Mouse (Mus musculus) left cerebral cortex, adult 18-20 months (tissue): Measurements from ENCODE around the gene Car15. TPM values are rescaled to one million over a fixed set of nuclear protein-coding genes. Genes with fewer than 3 reads are reported as not detected.
A peak's percentile ranks its signal among the peaks of the same experiment; 100 is the strongest.

Experiments
- DNase-seq, 2 experiments: peaks; one replicate each; pipeline ENCODE4 v3.0.0; 2021 to 2022; ENCODE audit warnings: low spot score in 2 of 2, mixed read lengths in 1 of 2
- total RNA-seq, 2 experiments: library from RNA; stranded (reverse); gene quantifications; 2 replicates each; pipeline ENCODE4 v1.2.3; 2021

The Car15 gene
- total RNA-seq, 2 experiments from 2014 or later: 8.9 to 9.1 TPM

DNA sequence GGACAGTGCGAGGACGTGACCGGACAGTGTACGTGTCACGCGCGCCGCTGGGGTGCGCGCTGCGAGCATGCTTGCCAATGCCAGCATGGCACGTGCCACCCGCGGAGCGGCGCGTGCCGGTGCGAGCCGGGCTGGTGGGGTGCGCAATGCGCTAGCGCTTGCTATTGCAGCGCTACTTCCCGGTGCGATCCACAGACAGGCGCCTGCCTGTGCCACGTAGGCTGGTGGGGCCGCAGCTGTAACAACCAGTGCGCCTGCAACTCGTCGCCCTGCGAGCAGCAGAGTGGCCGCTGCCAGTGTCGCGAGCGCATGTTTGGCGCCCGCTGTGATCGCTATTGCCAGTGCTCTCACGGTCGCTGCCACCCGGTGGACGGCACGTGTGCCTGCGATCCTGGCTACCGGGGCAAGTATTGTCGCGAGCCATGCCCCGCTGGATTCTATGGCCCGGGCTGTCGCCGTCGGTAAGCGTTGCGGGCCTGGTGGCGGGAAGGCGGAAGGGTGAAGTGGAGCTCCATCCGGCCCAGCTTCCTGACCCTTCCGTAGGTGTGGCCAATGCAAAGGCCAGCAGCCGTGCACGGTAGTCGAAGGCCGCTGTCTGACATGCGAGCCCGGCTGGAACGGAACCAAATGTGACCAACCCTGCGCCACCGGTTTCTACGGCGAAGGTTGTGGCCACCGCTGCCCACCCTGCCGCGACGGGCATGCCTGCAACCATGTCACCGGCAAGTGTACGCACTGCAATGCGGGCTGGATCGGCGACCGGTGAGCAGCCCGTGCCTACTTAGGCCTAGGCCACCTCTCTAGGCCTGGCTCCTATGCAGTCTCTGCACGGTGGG, 35.1 kb downstream of the Car15 start:
- peak; percentile 45 to 47 for DNase-seq

- DNase-seq: no peak
These were observed 35.7 kb downstream of the Car15 start for GRCm38 (mm10) chr16:17802456-17802838.

- no peak for DNase-seq
These were observed 36.2 kb downstream of the Car15 start for GRCm38 (mm10) chr16:17801777-17802455.

DNA sequence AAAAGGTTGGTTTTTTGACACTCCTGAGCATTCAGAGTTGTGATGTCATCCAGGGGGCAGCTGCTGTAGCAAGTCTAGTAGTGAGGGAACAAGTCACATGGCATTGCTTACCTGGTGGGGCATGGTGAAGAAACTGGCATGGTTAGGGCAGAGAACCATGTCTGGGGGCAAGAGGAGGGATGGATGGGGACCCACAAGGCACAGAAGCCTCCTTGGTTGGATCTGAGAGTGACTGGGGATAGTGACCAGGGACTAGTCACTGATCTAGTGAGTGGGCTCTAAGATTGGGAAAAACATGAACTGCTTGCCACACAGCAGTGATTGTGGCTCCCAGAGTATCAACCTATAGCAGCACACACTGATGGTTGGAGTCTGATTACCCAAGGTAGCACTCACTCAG, 38.6 kb downstream of the Car15 start:
- no peak for DNase-seq

DNA sequence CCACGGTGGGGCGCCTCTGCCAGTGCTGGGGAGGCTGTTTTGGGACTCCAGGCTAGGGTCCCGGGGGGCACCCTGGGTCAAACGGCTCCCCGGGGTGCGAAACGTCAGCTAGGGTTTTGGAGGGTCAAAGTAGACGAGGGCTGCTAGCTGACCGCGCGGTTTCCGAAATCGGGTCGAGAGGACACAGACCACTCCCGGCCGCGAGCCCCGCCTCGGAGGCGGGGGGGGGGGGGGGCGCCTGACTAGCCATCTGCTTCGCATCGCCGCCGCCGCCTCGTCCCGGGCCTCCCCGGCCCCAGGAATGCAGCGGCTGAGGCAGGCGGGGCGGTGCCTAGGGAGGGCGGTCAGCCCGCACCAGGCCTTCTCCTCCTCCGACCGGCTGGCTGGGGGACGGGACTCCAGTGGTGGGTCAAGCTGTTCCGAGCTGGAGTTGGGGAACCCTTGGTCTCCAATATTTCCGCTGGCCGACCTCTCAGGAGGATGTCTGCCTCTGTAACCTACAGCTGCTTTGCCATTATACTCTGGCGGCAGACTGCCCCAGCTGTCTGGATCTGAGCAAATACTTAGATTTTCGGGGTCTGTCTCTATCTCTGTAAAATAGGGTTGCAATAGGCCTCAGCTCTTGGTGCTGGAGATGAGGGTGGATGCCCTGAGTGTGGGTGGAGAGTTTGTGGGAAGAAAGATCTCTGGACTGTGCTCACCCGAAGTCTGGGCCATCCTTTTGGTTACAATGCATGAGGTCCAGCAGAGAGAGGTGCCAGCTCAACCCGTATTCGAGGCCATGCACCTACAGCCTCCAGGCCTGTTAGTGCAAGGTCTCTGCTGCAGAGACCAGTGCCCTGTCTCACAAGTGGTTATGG, 39.6 kb downstream of the Car15 start:
- DNase-seq: no peak

- DNase-seq: no peak
These were observed 40.3 kb downstream of the Car15 start for GRCm38 (mm10) chr16:17797812-17798311.

- no peak for DNase-seq
These were observed 41.0 kb downstream of the Car15 start, which contains the start of gene Scarf2 for GRCm38 (mm10) chr16:17796971-17797811. Gene Scarf2, plus strand, starts transcription at chr16:17797282.

- no peak for DNase-seq
These were observed 41.6 kb downstream of the Car15 start for GRCm38 (mm10) chr16:17796519-17796918.

DNA sequence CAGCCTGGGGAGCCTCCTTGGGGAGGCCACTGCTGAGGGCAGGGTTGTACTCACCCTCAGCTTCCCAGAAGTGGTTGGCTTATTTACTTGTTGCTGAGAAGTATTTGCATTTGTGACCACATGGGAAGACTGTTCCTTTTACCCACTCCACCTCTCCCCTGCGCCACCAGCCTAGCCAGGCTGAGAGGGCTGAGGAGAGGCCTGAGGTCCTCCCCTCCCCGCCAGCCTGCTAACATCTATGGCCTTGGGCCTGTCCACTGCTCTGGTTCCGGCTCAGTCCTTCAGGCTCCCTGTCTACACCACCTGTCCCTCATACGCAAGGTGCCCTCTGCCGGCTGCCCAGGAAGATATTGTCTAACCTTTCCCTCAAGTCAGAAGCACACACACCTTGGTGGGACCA, 42.5 kb downstream of the Car15 start:
- no peak for DNase-seq

DNA sequence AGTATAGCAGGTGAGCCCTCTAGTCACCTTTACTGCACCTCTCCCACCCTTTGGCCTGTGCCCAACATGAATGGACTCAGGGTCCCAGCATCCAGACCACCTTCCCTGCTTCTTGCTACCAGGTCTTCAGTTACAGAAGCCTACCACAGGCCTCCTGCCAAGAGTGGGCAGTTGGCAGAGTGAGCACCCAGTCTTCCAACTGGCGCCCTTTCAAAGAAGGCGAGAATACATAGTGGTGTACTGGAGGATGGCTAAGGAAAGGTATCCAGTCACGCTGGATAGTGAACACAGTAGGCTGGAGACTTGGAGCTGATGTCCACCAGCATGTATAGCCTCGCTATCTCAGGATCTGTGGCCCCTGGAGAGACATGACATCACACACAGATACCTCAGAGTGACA, 44.1 kb downstream of the Car15 start:
- DNase-seq: peak; percentile 47 to 53

GRCm38 (mm10) chr16:17792728-17793127, 45.4 kb downstream of the Car15 start:
- no peak for DNase-seq

DNA sequence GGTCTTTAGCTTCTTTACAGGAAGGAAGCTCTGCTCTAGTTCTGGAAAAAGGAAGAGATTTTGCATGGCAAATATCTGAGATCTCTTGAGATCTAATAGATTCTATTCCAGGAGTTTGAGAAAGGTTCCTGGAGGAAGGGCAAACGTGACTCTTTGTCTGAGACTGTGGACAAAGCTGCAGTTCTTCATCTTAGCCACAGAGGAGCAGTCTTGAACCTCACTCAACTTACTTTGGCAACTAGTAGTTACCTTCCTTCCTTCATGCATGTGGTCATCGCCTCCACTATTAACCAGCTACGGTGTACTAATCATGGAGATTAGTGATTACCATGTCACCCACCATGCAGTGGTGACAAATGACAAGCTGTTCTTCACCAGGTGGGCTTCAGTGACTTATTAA, 52.8 kb downstream of the Car15 start:
- no peak for DNase-seq

Other genes with a start within 250 kb of the Car15 start
- 10 to 100 TPM; 68.2 to 72.7 TPM for gene Smpd4, start 219.0 kb downstream of the Car15 start, total RNA-seq
- 10 to 100 TPM; 24.0 to 32.4 TPM for gene Ccdc74a, start 191.9 kb downstream of the Car15 start, total RNA-seq
- gene Med15, start 105.5 kb downstream of the Car15 start, total RNA-seq: 10 to 100 TPM; 68.3 to 71.6 TPM
- 100 to 1,000 TPM in 1 of 2 experiments, 10 to 100 TPM in 1; 96.9 to 103 TPM for gene Klhl22, start 78.7 kb downstream of the Car15 start, total RNA-seq
- gene Scarf2, start 41.1 kb downstream of the Car15 start, total RNA-seq: 1 to 10 TPM; 3.5 to 3.6 TPM
- 1 to 10 TPM; 2.9 to 3.6 TPM for gene B830017H08Rik, start 5.2 kb downstream of the Car15 start, total RNA-seq
- 1 to 10 TPM; 1.0 to 2.6 TPM for gene Gm20518, start 53.3 kb upstream of the Car15 start, total RNA-seq
- not detected for gene Tssk1, start 55.9 kb upstream of the Car15 start, total RNA-seq
- 100 to 1,000 TPM in 1 of 2 experiments, 10 to 100 TPM in 1; 99.4 to 102 TPM for gene Dgcr2, start 60.2 kb upstream of the Car15 start, total RNA-seq
- gene Tssk2, start 60.3 kb upstream of the Car15 start, total RNA-seq: not detected
- 10 to 100 TPM; 30.1 to 33.4 TPM for gene Ess2, start 73.0 kb upstream of the Car15 start, total RNA-seq
- not detected for gene Gsc2, start 76.7 kb upstream of the Car15 start, total RNA-seq
- 10 to 100 TPM; 39.9 to 41.8 TPM for gene Slc25a1, start 89.9 kb upstream of the Car15 start, total RNA-seq
- gene Vpreb2, start 142.1 kb upstream of the Car15 start, total RNA-seq: under 1 TPM in 1 of 2 experiments, not detected in 1; 0.51 TPM
- 10 to 100 TPM; 90.4 to 92.7 TPM for gene Dgcr6, start 214.5 kb upstream of the Car15 start, total RNA-seq